Mouse (Mus musculus) MEL (cell line): ENCODE measurements at regions not wholly inside any gene's neighbourhood (a gene's known extent, or its start where the extent isn't known, plus 50 kb on each side); places are given as distances from the start of the nearest gene placed in this dataset.

Experiments
- CTCF ChIP-seq, 3 experiments: IDR thresholded peaks in 2 of 3; conservative IDR thresholded peaks in 1 of 3; 2 replicates each; pipeline ENCODE4 v1.5.1; 2011 to 2012; ENCODE audit warnings: low read length in 3 of 3, low read depth in 2 of 3, mild to moderate bottlenecking in 2 of 3, improper control_type of control experiment in 1 of 3, inconsistent platforms in 1 of 3, mixed read lengths in 1 of 3, moderate library complexity in 1 of 3; ENCODE audit not compliant: control insufficient read depth in 1 of 3, insufficient read depth in 1 of 3, poor library complexity in 1 of 3, severe bottlenecking in 1 of 3
- EP300 ChIP-seq, 2 experiments: IDR thresholded peaks; 2 replicates each; pipeline ENCODE4 v1.6.1; 2011; ENCODE audit warnings: improper control_type of control experiment in 2 of 2, low read length in 2 of 2, low read depth in 1 of 2, mild to moderate bottlenecking in 1 of 2
- ETS1 ChIP-seq: IDR thresholded peaks from 2 replicates; pipeline ENCODE4 v1.6.1; 2012; ENCODE audit warnings: low read depth, mild to moderate bottlenecking, inconsistent platforms, low read length, improper control_type of control experiment, moderate library complexity
- JUND ChIP-seq: IDR thresholded peaks from 2 replicates; pipeline ENCODE4 v1.6.1; 2011; ENCODE audit warnings: low read depth, mild to moderate bottlenecking, improper control_type of control experiment, low read length
- MYC ChIP-seq: IDR thresholded peaks from 2 replicates; pipeline ENCODE4 v1.6.1; 2011; ENCODE audit warnings: low read depth, mild to moderate bottlenecking, low read length, improper control_type of control experiment, moderate library complexity
- POLR2A ChIP-seq, 2 experiments: IDR thresholded peaks; 2 replicates each; pipeline ENCODE4 v1.6.1; 2011 to 2012; ENCODE audit warnings: low read length in 2 of 2, mild to moderate bottlenecking in 2 of 2, control low read depth in 1 of 2, improper control_type of control experiment in 1 of 2, low read depth in 1 of 2, moderate library complexity in 1 of 2; ENCODE audit not compliant: control insufficient read depth in 1 of 2, insufficient read depth in 1 of 2, poor library complexity in 1 of 2
- POLR2AphosphoS2 ChIP-seq: IDR thresholded peaks from 2 replicates; pipeline ENCODE4 v1.6.1; 2011; ENCODE audit warnings: low read length, improper control_type of control experiment
- RAD21 ChIP-seq: IDR thresholded peaks from 2 replicates; pipeline ENCODE4 v1.6.1; 2011; ENCODE audit warnings: mild to moderate bottlenecking, low read depth, low read length, improper control_type of control experiment
- SIN3A ChIP-seq: IDR thresholded peaks from 2 replicates; pipeline ENCODE4 v1.6.1; 2012; ENCODE audit warnings: low read length, improper control_type of control experiment, inconsistent platforms
- TCF12 ChIP-seq: IDR thresholded peaks from 2 replicates; pipeline ENCODE4 v1.6.1; 2014; ENCODE audit warnings: low read depth, mild to moderate bottlenecking, inconsistent platforms, low read length, improper control_type of control experiment, moderate library complexity
- ZNF384 ChIP-seq: IDR thresholded peaks from 2 replicates; pipeline ENCODE4 v1.6.1; 2012; ENCODE audit warnings: low read depth, mild to moderate bottlenecking, inconsistent platforms, low read length, improper control_type of control experiment

- TF ChIP-seq TCF12 (no peak), ZNF384 (no peak), POLR2AphosphoS2 (no peak), CTCF (IDR thresholded peaks at IDR 0.05 in 2 of 3, conservative IDR thresholded peaks at IDR 0.05 in 1 of 3; ENCODE audit: control insufficient read depth in 1 of 3, insufficient read depth in 1 of 3, low read depth in 2 of 3, low read length in 3 of 3, poor library complexity in 1 of 3, severe bottlenecking in 1 of 3) (no peak), MYC (no peak), JUND (no peak), POLR2A (IDR thresholded peaks at IDR 0.05; ENCODE audit: control insufficient read depth in 1 of 2, insufficient read depth in 1 of 2, low read depth in 1 of 2, low read length in 2 of 2, poor library complexity in 1 of 2) (no peak), ETS1 (no peak), SIN3A (no peak), EP300 (IDR thresholded peaks at IDR 0.05; ENCODE audit: low read depth in 1 of 2, low read length in 2 of 2) (no peak), RAD21 (no peak)
Measured at GRCm38 (mm10) chr7:73852184-73852583, 112.1 kb downstream of the Fam174b start.
